Comparison of ENCODE assay signal across 32 mouse cellular contexts in the genomic region with DNA sequence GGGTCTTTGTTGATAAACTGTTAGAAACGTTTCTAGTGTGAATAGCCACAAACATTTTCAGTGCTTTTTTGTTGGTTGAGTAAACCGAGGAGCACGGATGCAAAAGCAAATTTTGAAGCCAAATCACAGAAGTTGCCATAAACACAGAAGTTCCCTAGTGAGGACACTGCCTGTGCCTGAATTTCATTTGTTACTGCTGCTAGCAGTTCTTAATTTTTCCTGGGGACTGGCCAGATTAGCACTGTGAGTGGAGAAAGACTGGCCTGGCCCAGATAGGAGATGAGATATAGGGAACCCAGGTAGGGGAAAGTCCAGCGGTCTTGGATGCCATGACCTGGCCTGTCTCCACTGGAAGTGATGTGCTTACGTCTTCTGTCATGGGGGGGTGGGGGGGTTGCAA. TPM values are rescaled to one million over a fixed set of nuclear protein-coding genes. Genes with fewer than 3 reads are reported as not detected.
"Had no signal": no experiment of that assay in that cellular context is flagged by ENCODE, and none has a peak within 500 bp of the region (broad histone marks: within the 10 kb centered on the region; RNA-seq: fewer than 3 reads in every experiment).

No protein-coding gene starts in this region.

- DNase-seq: gastrocnemius, adult 2 months; gastrocnemius, postnatal 10 days; gastrocnemius, postnatal 25 days; heart, adult 18-20 months; heart, postnatal 10 days; heart, postnatal 4 days; kidney, adult 18-20 months; kidney, adult 8-10 months; kidney, postnatal 10 days; kidney, postnatal 25 days; kidney, postnatal 4 days; liver; liver, embryonic 13.5 days had no signal

- ATAC-seq: hindbrain, embryonic 16.5 days; inflammation-experienced regulatory T-cells, adult 6 months; intestine, embryonic 15.5 days; intestine, postnatal 0 days had no signal

- H3K4me2 ChIP-seq: heart, embryonic 12.5 days; hindbrain, embryonic 12.5 days; hindbrain, embryonic 14.5 days; intestine, embryonic 15.5 days; limb, embryonic 12.5 days; liver, embryonic 11.5 days; liver, embryonic 13.5 days; liver, embryonic 15.5 days had no signal

- H3K27me3 ChIP-seq: heart, embryonic 12.5 days; hindbrain, embryonic 12.5 days; intestine, embryonic 15.5 days; limb, embryonic 12.5 days; liver, embryonic 13.5 days; liver, embryonic 15.5 days had no signal

- H3K9ac ChIP-seq: heart, embryonic 12.5 days; hindbrain, embryonic 12.5 days; hindbrain, embryonic 14.5 days; intestine, embryonic 15.5 days; limb, embryonic 12.5 days; liver, embryonic 13.5 days; liver, embryonic 15.5 days had no signal

- H3K27ac ChIP-seq: gastrocnemius, adult 2 months; heart, embryonic 10.5 days; hindbrain, embryonic 10.5 days; hindbrain, embryonic 12.5 days; hindbrain, embryonic 14.5 days; intestine, embryonic 15.5 days; left cerebral cortex, adult 2 months; limb, embryonic 10.5 days; limb, embryonic 12.5 days; liver, embryonic 13.5 days; liver, embryonic 15.5 days had no signal

- H3K4me3 ChIP-seq: gastrocnemius, adult 2 months; heart, embryonic 10.5 days; heart, embryonic 12.5 days; hindbrain, embryonic 10.5 days; hindbrain, embryonic 12.5 days; intestine, embryonic 15.5 days; left cerebral cortex, adult 2 months; limb, embryonic 10.5 days; limb, embryonic 12.5 days; liver, embryonic 13.5 days; liver, embryonic 15.5 days had no signal

- H3K9me3 ChIP-seq: heart, embryonic 10.5 days; heart, embryonic 12.5 days; hindbrain, embryonic 10.5 days; hindbrain, embryonic 12.5 days; intestine, embryonic 15.5 days; limb, embryonic 10.5 days; limb, embryonic 12.5 days; liver, embryonic 13.5 days; liver, embryonic 15.5 days had no signal

- H3K36me3 ChIP-seq: hindbrain, embryonic 12.5 days; intestine, embryonic 15.5 days; limb, embryonic 12.5 days had no signal

- H3K4me1 ChIP-seq: heart, embryonic 10.5 days; heart, embryonic 12.5 days; hindbrain, embryonic 10.5 days; hindbrain, embryonic 12.5 days; intestine, embryonic 15.5 days; limb, embryonic 10.5 days; limb, embryonic 12.5 days; liver, embryonic 13.5 days; liver, embryonic 15.5 days had no signal

RNA-seq across cellular contexts. Expression of gene Tbr1, which starts 7.8 kb away (rescaled TPM):
- total RNA-seq: gastrocnemius, adult 2 months; gastrocnemius, postnatal 25 days; heart, adult 18-20 months; heart, adult 8-10 months; heart, postnatal 10 days; heart, postnatal 25 days; heart, postnatal 4 days had no signal
- polyA plus RNA-seq: heart, embryonic 12.5 days; heart, embryonic 14.5 days; heart, embryonic 16.5 days; inflammation-experienced regulatory T-cells, adult 6 months; intestine, embryonic 15.5 days; intestine, postnatal 0 days; kidney, embryonic 16.5 days; liver, embryonic 13.5 days had no signal
